Comparison of ENCODE assay signal across 8 mouse cellular contexts in genomic region chr3:53165281-53165680, GRCm38 (mm10).
DNase-seq lines count a peak whose midpoint lies in the region; ATAC-seq and TF ChIP-seq lines count a peak whose summit lies in the region.

No protein-coding gene starts in this region.

- H3K9me3 ChIP-seq in kidney, postnatal 0 days (replicated peaks; ENCODE audit: low read length): no peaks in the 10 kb centered on the region
- H3K9me3 ChIP-seq in stomach, embryonic 15.5 days: no peaks in the 10 kb centered on the region
- H3K9me3 ChIP-seq in liver, embryonic 11.5 days (ENCODE audit: control insufficient read depth, low read length): no peaks in the 10 kb centered on the region

- 72% methylated on average over 10 of the region's 10 CpGs for WGBS in kidney, postnatal 0 days
- 80% methylated on average over 10 of the region's 10 CpGs for WGBS in stomach, embryonic 15.5 days
- 86% methylated on average over 10 of the region's 10 CpGs for WGBS in liver, embryonic 11.5 days

- DNase-seq in adrenal gland, postnatal 10 days: peak; percentile 4
- DNase-seq in adrenal gland, adult 8-10 months: no peak
- DNase-seq in retina, postnatal 1 day: peak; percentile 43
- no peak for DNase-seq in retina, embryonic 14.5 days (ENCODE audit: low spot score)
- peak; percentile 35 for DNase-seq in kidney, postnatal 0 days (ENCODE audit: low spot score)
- no peak for DNase-seq in thymus, postnatal 36 days
- DNase-seq in liver, embryonic 11.5 days (ENCODE audit: low spot score): no peak

- no peaks in the 10 kb centered on the region for H3K27me3 ChIP-seq in kidney, postnatal 0 days (ENCODE audit: insufficient read depth, low read length)
- no peaks in the 10 kb centered on the region for H3K27me3 ChIP-seq in stomach, embryonic 15.5 days (replicated peaks)
- H3K27me3 ChIP-seq in liver, embryonic 11.5 days (replicated peaks; ENCODE audit: control insufficient read depth, insufficient read depth, low read length): no peaks in the 10 kb centered on the region

- no peak for TF ChIP-seq CTCF in kidney, postnatal 0 days (IDR thresholded peaks at IDR 0.05; ENCODE audit: low read depth)

- no peak overlapping the region for H3K9ac ChIP-seq in kidney, postnatal 0 days (ENCODE audit: low read depth, low read length)
- H3K9ac ChIP-seq in stomach, embryonic 15.5 days: no peak overlapping the region
- no peak overlapping the region for H3K9ac ChIP-seq in liver, embryonic 11.5 days (ENCODE audit: low read depth, low read length)

- no peaks in the 10 kb centered on the region for H3K36me3 ChIP-seq in kidney, postnatal 0 days (ENCODE audit: insufficient read depth, low read length)
- no peaks in the 10 kb centered on the region for H3K36me3 ChIP-seq in stomach, embryonic 15.5 days
- no peaks in the 10 kb centered on the region for H3K36me3 ChIP-seq in liver, embryonic 11.5 days (ENCODE audit: control insufficient read depth, insufficient read depth, low read length)

- peak overlapping the region; percentile 44; the same call in 1 of the 2 replicates for H3K27ac ChIP-seq in kidney, postnatal 0 days
- 0 out of 2 replicates have a peak overlapping the region, but pooled peaks have one; percentile 31 for H3K27ac ChIP-seq in stomach, embryonic 15.5 days
- H3K27ac ChIP-seq in liver, embryonic 11.5 days (ENCODE audit: low read depth, low read length): no peak overlapping the region

- no peaks in the 10 kb centered on the region for H3K4me1 ChIP-seq in kidney, postnatal 0 days (replicated peaks; ENCODE audit: insufficient read depth, low read length)
- no peaks in the 10 kb centered on the region for H3K4me1 ChIP-seq in stomach, embryonic 15.5 days
- no peaks in the 10 kb centered on the region for H3K4me1 ChIP-seq in liver, embryonic 11.5 days (replicated peaks; ENCODE audit: control insufficient read depth, insufficient read depth, low read length)

- no peak overlapping the region for H3K4me3 ChIP-seq in kidney, postnatal 0 days (replicated peaks; ENCODE audit: low read depth, low read length)
- H3K4me3 ChIP-seq in stomach, embryonic 15.5 days (replicated peaks): no peak overlapping the region
- H3K4me3 ChIP-seq in liver, embryonic 11.5 days (ENCODE audit: low read depth, low read length): no peak overlapping the region

- no peak for ATAC-seq in kidney, postnatal 0 days (replicated peaks; ENCODE audit: low FRiP score, low read depth)
- no peak for ATAC-seq in stomach, embryonic 15.5 days (ENCODE audit: insufficient read depth, low FRiP score, low read depth)
- ATAC-seq in liver, embryonic 11.5 days (replicated peaks; ENCODE audit: low FRiP score): no peak

- H3K4me2 ChIP-seq in kidney, postnatal 0 days (ENCODE audit: low read length): no peak overlapping the region
- H3K4me2 ChIP-seq in stomach, embryonic 15.5 days: no peak overlapping the region
- no peak overlapping the region for H3K4me2 ChIP-seq in liver, embryonic 11.5 days

Comparison
In these comparisons a context has a peak if more than half of its experiments do, and no peak if none do; other contexts are left out.
1. DNase-seq: peak in adrenal gland, postnatal 10 days (single experiment), retina, postnatal 1 day (single experiment) and kidney, postnatal 0 days (single experiment); none in adrenal gland, adult 8-10 months (single experiment), retina, embryonic 14.5 days (single experiment), thymus, postnatal 36 days (0 of 2) and liver, embryonic 11.5 days (single experiment).